Mouse (Mus musculus): ENCODE results near the gene Nlk. TPM values are rescaled to one million over a fixed set of nuclear protein-coding genes. Genes with fewer than 3 reads are reported as not detected.

Nlk gene
- polyA plus RNA-seq, 1 experiment = 52.6 TPM

GRCm38 (mm10) chr11:78721419-78721818, 24.2 kb upstream of the Nlk start:
- TF ChIP-seq POLR2A (IDR thresholded peaks at IDR 0.05; ENCODE audit: control insufficient read depth, extremely low read depth, insufficient read depth, low read length, poor library complexity) (no peak), CTCF (IDR thresholded peaks at IDR 0.05; ENCODE audit: borderline replicate concordance, control insufficient read depth, extremely low read depth, insufficient read depth, low read length, poor library complexity) (no peak)
- no peaks in the 10 kb centered on the region for H3K27me3 ChIP-seq (ENCODE audit: control insufficient read depth, insufficient read depth, low read length)
- no peaks in the 10 kb centered on the region for H3K36me3 ChIP-seq (ENCODE audit: control insufficient read depth, insufficient read depth, low read length)
- 68% methylated on average over 2 of the region's 2 CpGs for WGBS
- no peaks in the 10 kb centered on the region for H3K4me1 ChIP-seq (replicated peaks; ENCODE audit: control insufficient read depth, insufficient read depth, low read length)
- no peak overlapping the region for H3K27ac ChIP-seq (ENCODE audit: control insufficient read depth, insufficient read depth, low read length)
- no peak overlapping the region for H3K4me3 ChIP-seq (ENCODE audit: control insufficient read depth, insufficient read depth, low read length)
- no peak for DNase-seq

- WGBS = 90% methylated on average over 4 of the region's 4 CpGs
- H3K4me1 ChIP-seq (replicated peaks; ENCODE audit: control insufficient read depth, insufficient read depth, low read length) = no peaks in the 10 kb centered on the region
Observed at GRCm38 (mm10) chr11:78717655-78718054, 20.5 kb upstream of the Nlk start.

GRCm38 (mm10) chr11:78708642-78709041, 11.5 kb upstream of the Nlk start:
- no peak for DNase-seq
- WGBS = 88% methylated on average over 2 of the region's 2 CpGs

More at GRCm38 (mm10) chr11:78717655-78718054, 20.5 kb upstream of the Nlk start:
- H3K27me3 ChIP-seq (ENCODE audit: control insufficient read depth, insufficient read depth, low read length) = no peaks in the 10 kb centered on the region
- H3K36me3 ChIP-seq (ENCODE audit: control insufficient read depth, insufficient read depth, low read length) = no peaks in the 10 kb centered on the region
- no peak for DNase-seq
- TF ChIP-seq POLR2A (IDR thresholded peaks at IDR 0.05; ENCODE audit: control insufficient read depth, extremely low read depth, insufficient read depth, low read length, poor library complexity) = no peak
- H3K4me3 ChIP-seq (ENCODE audit: control insufficient read depth, insufficient read depth, low read length) = no peak overlapping the region
- H3K27ac ChIP-seq (ENCODE audit: control insufficient read depth, insufficient read depth, low read length) = no peak overlapping the region

GRCm38 (mm10) chr11:78706026-78706425, 8.9 kb upstream of the Nlk start:
- Histone ChIP-seq H3K27me3 (ENCODE audit: control insufficient read depth, insufficient read depth, low read length) (no peaks in the 10 kb centered on the region), H3K4me1 (replicated peaks; ENCODE audit: control insufficient read depth, insufficient read depth, low read length) (no peaks in the 10 kb centered on the region), H3K36me3 (ENCODE audit: control insufficient read depth, insufficient read depth, low read length) (no peaks in the 10 kb centered on the region), H3K4me3 (ENCODE audit: control insufficient read depth, insufficient read depth, low read length) (no peak overlapping the region), H3K27ac (ENCODE audit: control insufficient read depth, insufficient read depth, low read length) (no peak overlapping the region)
- no peak for TF ChIP-seq CTCF (IDR thresholded peaks at IDR 0.05; ENCODE audit: borderline replicate concordance, control insufficient read depth, extremely low read depth, insufficient read depth, low read length, poor library complexity)
- no peak for TF ChIP-seq POLR2A (IDR thresholded peaks at IDR 0.05; ENCODE audit: control insufficient read depth, extremely low read depth, insufficient read depth, low read length, poor library complexity)
- no peak for DNase-seq

More at GRCm38 (mm10) chr11:78708642-78709041, 11.5 kb upstream of the Nlk start:
- no peaks in the 10 kb centered on the region for H3K36me3 ChIP-seq (ENCODE audit: control insufficient read depth, insufficient read depth, low read length)
- H3K27me3 ChIP-seq (ENCODE audit: control insufficient read depth, insufficient read depth, low read length) = no peaks in the 10 kb centered on the region
- no peak for TF ChIP-seq CTCF (IDR thresholded peaks at IDR 0.05; ENCODE audit: borderline replicate concordance, control insufficient read depth, extremely low read depth, insufficient read depth, low read length, poor library complexity)
- TF ChIP-seq POLR2A (IDR thresholded peaks at IDR 0.05; ENCODE audit: control insufficient read depth, extremely low read depth, insufficient read depth, low read length, poor library complexity) = no peak
- no peaks in the 10 kb centered on the region for H3K4me1 ChIP-seq (replicated peaks; ENCODE audit: control insufficient read depth, insufficient read depth, low read length)
- no peak overlapping the region for H3K4me3 ChIP-seq (ENCODE audit: control insufficient read depth, insufficient read depth, low read length)
- H3K27ac ChIP-seq (ENCODE audit: control insufficient read depth, insufficient read depth, low read length) = no peak overlapping the region

GRCm38 (mm10) chr11:78703085-78703484, 5.9 kb upstream of the Nlk start:
- DNase-seq = no peak
- Histone ChIP-seq H3K36me3 (ENCODE audit: control insufficient read depth, insufficient read depth, low read length) (no peaks in the 10 kb centered on the region), H3K4me3 (ENCODE audit: control insufficient read depth, insufficient read depth, low read length) (no peak overlapping the region), H3K4me1 (replicated peaks; ENCODE audit: control insufficient read depth, insufficient read depth, low read length) (no peaks in the 10 kb centered on the region), H3K27ac (ENCODE audit: control insufficient read depth, insufficient read depth, low read length) (no peak overlapping the region), H3K27me3 (ENCODE audit: control insufficient read depth, insufficient read depth, low read length) (no peaks in the 10 kb centered on the region)
- TF ChIP-seq POLR2A (IDR thresholded peaks at IDR 0.05; ENCODE audit: control insufficient read depth, extremely low read depth, insufficient read depth, low read length, poor library complexity) (no peak), CTCF (IDR thresholded peaks at IDR 0.05; ENCODE audit: borderline replicate concordance, control insufficient read depth, extremely low read depth, insufficient read depth, low read length, poor library complexity) (no peak)
- 64% methylated on average over 5 of the region's 5 CpGs for WGBS

GRCm38 (mm10) chr11:78702319-78702718, 5.1 kb upstream of the Nlk start:
- no peak for DNase-seq
- Histone ChIP-seq H3K27me3 (ENCODE audit: control insufficient read depth, insufficient read depth, low read length) (no peaks in the 10 kb centered on the region), H3K4me3 (ENCODE audit: control insufficient read depth, insufficient read depth, low read length) (no peak overlapping the region), H3K4me1 (replicated peaks; ENCODE audit: control insufficient read depth, insufficient read depth, low read length) (no peaks in the 10 kb centered on the region), H3K27ac (ENCODE audit: control insufficient read depth, insufficient read depth, low read length) (no peak overlapping the region), H3K36me3 (ENCODE audit: control insufficient read depth, insufficient read depth, low read length) (no peaks in the 10 kb centered on the region)
- 68% methylated on average over 3 of the region's 3 CpGs for WGBS
- TF ChIP-seq CTCF (IDR thresholded peaks at IDR 0.05; ENCODE audit: borderline replicate concordance, control insufficient read depth, extremely low read depth, insufficient read depth, low read length, poor library complexity) (no peak), POLR2A (IDR thresholded peaks at IDR 0.05; ENCODE audit: control insufficient read depth, extremely low read depth, insufficient read depth, low read length, poor library complexity) (no peak)

GRCm38 (mm10) chr11:78697753-78698171, 589 bp upstream of the Nlk start:
- Histone ChIP-seq H3K36me3 (ENCODE audit: control insufficient read depth, insufficient read depth, low read length) (no peaks in the 10 kb centered on the region), H3K27ac (ENCODE audit: control insufficient read depth, insufficient read depth, low read length) (no peak overlapping the region), H3K4me3 (ENCODE audit: control insufficient read depth, insufficient read depth, low read length) (peak overlapping the region; percentile 21; the same call in 1 of the 2 replicates), H3K4me1 (replicated peaks; ENCODE audit: control insufficient read depth, insufficient read depth, low read length) (peaks cover 19% of the 10 kb centered on the region), H3K27me3 (ENCODE audit: control insufficient read depth, insufficient read depth, low read length) (no peaks in the 10 kb centered on the region)
- DNase-seq = peak; percentile 90
- no peak for TF ChIP-seq CTCF (IDR thresholded peaks at IDR 0.05; ENCODE audit: borderline replicate concordance, control insufficient read depth, extremely low read depth, insufficient read depth, low read length, poor library complexity)
- no peak for TF ChIP-seq POLR2A (IDR thresholded peaks at IDR 0.05; ENCODE audit: control insufficient read depth, extremely low read depth, insufficient read depth, low read length, poor library complexity)
- whole genome bisulfite sequencing = under 1% methylated on average over 12 of the region's 12 CpGs

All from thymus, adult 2 months (tissue).